10 mouse cellular contexts compared by ENCODE assay signal in the genomic region with DNA sequence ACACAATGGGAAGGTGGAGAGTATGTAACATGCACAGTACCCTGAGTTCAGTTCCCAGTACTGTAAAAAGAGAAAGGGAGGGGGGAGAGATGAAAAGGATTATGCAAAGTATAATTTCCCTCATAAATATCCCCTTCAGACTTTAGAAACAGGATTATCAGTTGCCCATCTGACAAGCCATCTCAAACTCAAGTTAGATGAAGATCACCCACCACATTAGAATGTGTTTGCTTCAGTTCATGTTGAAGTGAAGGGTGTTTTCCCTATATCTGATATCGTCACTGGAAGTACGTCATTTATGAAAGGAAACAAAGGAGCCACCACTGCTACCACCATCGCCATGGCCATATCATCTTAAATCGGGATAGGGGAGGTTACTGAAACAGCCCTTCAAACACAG. TPM values are rescaled to one million over a fixed set of nuclear protein-coding genes. Genes with fewer than 3 reads are reported as not detected.
DNase-seq lines count a peak whose midpoint lies in the region; ATAC-seq lines count a peak whose summit lies in the region.
"Had no signal": no experiment of that assay in that cellular context is flagged by ENCODE, and none has a peak within 500 bp of the region (broad histone marks: within the 10 kb centered on the region; RNA-seq: fewer than 3 reads in every experiment).

TSS of gene Rps6ka3 (plus strand) at position 301 of the 400 bp plus-strand sequence.

- 86% methylated on average over 4 of the region's 4 CpGs for WGBS in forebrain, embryonic 16.5 days
- 91% methylated on average over 4 of the region's 4 CpGs for WGBS in midbrain, embryonic 15.5 days
- WGBS in midbrain, embryonic 11.5 days: 94% methylated on average over 4 of the region's 4 CpGs

- H3K4me1 ChIP-seq in forebrain, embryonic 16.5 days (replicated peaks; ENCODE audit: control insufficient read depth, insufficient read depth, low read length): no peaks in the 10 kb centered on the region
- no peaks in the 10 kb centered on the region for H3K4me1 ChIP-seq in midbrain, embryonic 15.5 days
- H3K4me1 ChIP-seq in midbrain, embryonic 11.5 days (ENCODE audit: control insufficient read depth, insufficient read depth, low read length): no peaks in the 10 kb centered on the region
- H3K4me1 ChIP-seq: embryonic facial prominence, embryonic 12.5 days; liver, embryonic 13.5 days had no signal

- intact Hi-C loops in heart, postnatal 36 days (cut with DNase I): no loop called here

- no peak for ATAC-seq in monocyte, adult 5-6 weeks (replicated peaks; ENCODE audit: insufficient number of reproducible peaks, low FRiP score, low TSS enrichment, poor library complexity, severe bottlenecking)
- ATAC-seq in forebrain, embryonic 16.5 days: no peak
- ATAC-seq in midbrain, embryonic 15.5 days (replicated peaks): no peak
- ATAC-seq in midbrain, embryonic 11.5 days (ENCODE audit: low FRiP score): no peak

- no peak within 1 kb of the TSS for H3K4me3 ChIP-seq in forebrain, embryonic 16.5 days (replicated peaks; ENCODE audit: low read length)
- H3K4me3 ChIP-seq in midbrain, embryonic 15.5 days: no peak within 1 kb of the TSS
- no peak within 1 kb of the TSS for H3K4me3 ChIP-seq in midbrain, embryonic 11.5 days (ENCODE audit: low read depth, low read length)
- H3K4me3 ChIP-seq: embryonic facial prominence, embryonic 12.5 days; liver, embryonic 13.5 days had no signal

- H3K27ac ChIP-seq in forebrain, embryonic 16.5 days (ENCODE audit: low read length): no peak within 1 kb of the TSS
- H3K27ac ChIP-seq in midbrain, embryonic 15.5 days: no peak within 1 kb of the TSS
- H3K27ac ChIP-seq in midbrain, embryonic 11.5 days (ENCODE audit: low read depth, low read length): no peak within 1 kb of the TSS
- H3K27ac ChIP-seq: embryonic facial prominence, embryonic 12.5 days; liver, embryonic 13.5 days had no signal

- no peaks in the 10 kb centered on the region for H3K27me3 ChIP-seq in forebrain, embryonic 16.5 days (replicated peaks; ENCODE audit: control insufficient read depth, insufficient read depth, low read length)
- H3K27me3 ChIP-seq in midbrain, embryonic 15.5 days (replicated peaks): no peaks in the 10 kb centered on the region
- no peaks in the 10 kb centered on the region; the same call in 1 of the 2 replicates for H3K27me3 ChIP-seq in midbrain, embryonic 11.5 days (ENCODE audit: control insufficient read depth, insufficient read depth, low read length)
- H3K27me3 ChIP-seq: embryonic facial prominence, embryonic 12.5 days; liver, embryonic 13.5 days had no signal

- H3K4me2 ChIP-seq in forebrain, embryonic 16.5 days (ENCODE audit: low read length): no peak within 1 kb of the TSS
- H3K4me2 ChIP-seq in midbrain, embryonic 15.5 days: no peak within 1 kb of the TSS
- no peak within 1 kb of the TSS for H3K4me2 ChIP-seq in midbrain, embryonic 11.5 days
- H3K4me2 ChIP-seq: embryonic facial prominence, embryonic 12.5 days; liver, embryonic 13.5 days had no signal

- no peak within 1 kb of the TSS for H3K9ac ChIP-seq in forebrain, embryonic 16.5 days (replicated peaks; ENCODE audit: low read depth, low read length)
- no peak within 1 kb of the TSS for H3K9ac ChIP-seq in midbrain, embryonic 15.5 days
- H3K9ac ChIP-seq in midbrain, embryonic 11.5 days (ENCODE audit: low read length): no peak within 1 kb of the TSS
- H3K9ac ChIP-seq: embryonic facial prominence, embryonic 12.5 days; liver, embryonic 13.5 days had no signal

- H3K9me3 ChIP-seq in forebrain, embryonic 16.5 days (ENCODE audit: control insufficient read depth, low read length): no peaks in the 10 kb centered on the region
- H3K9me3 ChIP-seq in midbrain, embryonic 15.5 days: no peaks in the 10 kb centered on the region
- H3K9me3 ChIP-seq in midbrain, embryonic 11.5 days (ENCODE audit: control insufficient read depth, low read length): no peaks in the 10 kb centered on the region
- H3K9me3 ChIP-seq: embryonic facial prominence, embryonic 12.5 days; liver, embryonic 13.5 days had no signal

- no peak for DNase-seq in left cerebral cortex, adult 18-20 months (ENCODE audit: low spot score in 2 of 2)
- DNase-seq in left cerebral cortex, adult 9 months (ENCODE audit: low spot score in 2 of 2): no peak
- DNase-seq in adrenal gland, postnatal 4 days (ENCODE audit: low spot score in 2 of 2): no peak
- no peak for DNase-seq in heart, postnatal 36 days
- DNase-seq in midbrain, embryonic 11.5 days (ENCODE audit: low spot score, missing footprints): no peak
- DNase-seq: liver, embryonic 13.5 days had no signal

- no peaks in the 10 kb centered on the region for H3K36me3 ChIP-seq in forebrain, embryonic 16.5 days (ENCODE audit: control insufficient read depth, insufficient read depth)
- H3K36me3 ChIP-seq in midbrain, embryonic 15.5 days (replicated peaks): no peaks in the 10 kb centered on the region
- no peaks in the 10 kb centered on the region for H3K36me3 ChIP-seq in midbrain, embryonic 11.5 days (ENCODE audit: control insufficient read depth, insufficient read depth, low read length)
- H3K36me3 ChIP-seq: embryonic facial prominence, embryonic 12.5 days; liver, embryonic 13.5 days had no signal

RNA-seq across cellular contexts. Expression of gene Rps6ka3, which starts in this region (rescaled TPM):
- 10 to 100 TPM; 52.9 to 56.1 TPM for total RNA-seq in left cerebral cortex, adult 18-20 months (2021)
- total RNA-seq in adrenal gland, postnatal 4 days (2021): 10 to 100 TPM; 58.0 to 59.7 TPM
- 10 to 100 TPM; 34.2 to 41.0 TPM for total RNA-seq in heart, postnatal 36 days (2021)
- 25.0 to 42.6 TPM (median 36.5 TPM) in 3 replicates for total RNA-seq in monocyte, adult 5-6 weeks (2017)
- polyA plus RNA-seq in forebrain, embryonic 16.5 days (2015; fragmentation: Nextera tagmentation; extraction: Ambion mirVana): 3.7 and 4.6 TPM in 2 replicates
- 2.9 and 3.5 TPM in 2 replicates for polyA plus RNA-seq in midbrain, embryonic 15.5 days (2015; fragmentation: Nextera tagmentation; extraction: Ambion mirVana)
- 5.7 and 6.5 TPM in 2 replicates for polyA plus RNA-seq in midbrain, embryonic 11.5 days (2014; fragmentation: Nextera tagmentation; extraction: Ambion mirVana)
